In the genomic region with DNA sequence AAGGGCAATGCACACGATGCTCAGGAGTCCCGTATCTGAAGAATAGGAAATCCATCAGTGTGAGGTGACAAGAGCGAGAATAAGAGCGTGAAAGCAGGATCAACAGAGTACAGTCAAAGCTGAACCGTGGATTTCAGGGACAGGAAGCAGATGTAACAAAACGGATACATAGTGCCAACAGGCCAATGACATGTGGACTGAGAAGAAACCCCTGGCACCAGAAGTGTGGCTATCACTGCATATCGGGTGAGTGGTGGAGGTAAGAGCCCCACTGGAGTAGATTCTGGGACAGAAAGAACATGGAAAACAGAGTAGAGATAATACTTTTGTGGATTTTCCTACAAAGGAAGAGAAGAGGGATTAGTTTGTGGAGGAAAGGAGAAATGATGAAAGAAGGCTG, we compare ENCODE assay signal across 21 mouse cellular contexts.
DNase-seq lines count a peak whose midpoint lies in the region; ATAC-seq and TF ChIP-seq lines count a peak whose summit lies in the region.
"Had no signal": no experiment of that assay in that cellular context is flagged by ENCODE, and none has a peak within 500 bp of the region (broad histone marks: within the 10 kb centered on the region; RNA-seq: fewer than 3 reads in every experiment).

No protein-coding gene starts in this region.

- H3K27me3 ChIP-seq in CH12.LX (replicated peaks) (no peaks in the 10 kb centered on the region), MEL (ENCODE audit: control insufficient read depth in 1 of 2, insufficient read depth in 2 of 2, low read length in 2 of 2) (no peaks in the 10 kb centered on the region)
- H3K27me3 ChIP-seq: embryonic facial prominence, embryonic 13.5 days; embryonic facial prominence, embryonic 15.5 days; forebrain, embryonic 13.5 days; forebrain, embryonic 15.5 days had no signal

- TF ChIP-seq EP300 in CH12.LX (IDR thresholded peaks at IDR 0.05; ENCODE audit: low read length): no peak
- peak; percentile 23 to 65; a peak in 2 of 4 replicates for TF ChIP-seq EP300 in MEL (IDR thresholded peaks at IDR 0.05; ENCODE audit: low read depth in 1 of 2, low read length in 2 of 2)

- peaks cover 0 to 16% of the 10 kb centered on the region in 2 experiments; a peak in 1 of 4 replicates for H3K4me1 ChIP-seq in CH12.LX (ENCODE audit: control insufficient read depth in 1 of 2, insufficient read depth in 2 of 2)
- peaks cover 0 to 10% of the 10 kb centered on the region in 2 experiments; a peak in 3 of 4 replicates for H3K4me1 ChIP-seq in MEL (ENCODE audit: control insufficient read depth in 1 of 2, insufficient read depth in 2 of 2, low read length in 2 of 2)
- H3K4me1 ChIP-seq: embryonic facial prominence, embryonic 13.5 days; embryonic facial prominence, embryonic 15.5 days; forebrain, embryonic 13.5 days; forebrain, embryonic 15.5 days had no signal

- H3K9me3 ChIP-seq in CH12.LX (replicated peaks; ENCODE audit: low read length) (no peaks in the 10 kb centered on the region), MEL (replicated peaks; ENCODE audit: insufficient read depth, low read length) (no peaks in the 10 kb centered on the region)
- H3K9me3 ChIP-seq: embryonic facial prominence, embryonic 13.5 days; embryonic facial prominence, embryonic 15.5 days; forebrain, embryonic 13.5 days; forebrain, embryonic 15.5 days had no signal

- H3K27ac ChIP-seq in CH12.LX (ENCODE audit: insufficient read depth, low read depth) (no peak overlapping the region), MEL (ENCODE audit: control insufficient read depth, low read depth, low read length) (peak overlapping the region; percentile 88)
- H3K27ac ChIP-seq: embryonic facial prominence, embryonic 13.5 days; embryonic facial prominence, embryonic 15.5 days; forebrain, embryonic 13.5 days; forebrain, embryonic 15.5 days had no signal

- ATAC-seq in erythroid progenitor cell, adult 5-6 weeks (replicated peaks; ENCODE audit: low FRiP score, poor library complexity, severe bottlenecking): no peak
- ATAC-seq: forebrain, embryonic 13.5 days; forebrain, embryonic 15.5 days; forebrain, postnatal 0 days had no signal

- TF ChIP-seq RAD21 in CH12.LX (IDR thresholded peaks at IDR 0.05; ENCODE audit: low read depth, low read length) (no peak), MEL (IDR thresholded peaks at IDR 0.05; ENCODE audit: low read depth, low read length) (no peak)

- no peak for TF ChIP-seq CTCF in CH12.LX (conservative IDR thresholded peaks at IDR 0.05 in 1 of 2, IDR thresholded peaks at IDR 0.05 in 1 of 2; ENCODE audit: low read depth in 2 of 2, low read length in 2 of 2)
- no peak for TF ChIP-seq CTCF in MEL (IDR thresholded peaks at IDR 0.05 in 2 of 3, conservative IDR thresholded peaks at IDR 0.05 in 1 of 3; ENCODE audit: control insufficient read depth in 1 of 3, insufficient read depth in 1 of 3, low read depth in 2 of 3, low read length in 3 of 3, poor library complexity in 1 of 3, severe bottlenecking in 1 of 3)

- H3K36me3 ChIP-seq in CH12.LX (replicated peaks in 1 of 2; ENCODE audit: control insufficient read depth in 1 of 2, insufficient read depth in 1 of 2, low read length in 1 of 2) (no peaks in the 10 kb centered on the region), MEL (ENCODE audit: control insufficient read depth in 1 of 2, insufficient read depth in 2 of 2, low read length in 2 of 2) (peaks cover 0 to 17% of the 10 kb centered on the region in 2 experiments; a peak in 2 of 4 replicates)
- H3K36me3 ChIP-seq: embryonic facial prominence, embryonic 13.5 days; embryonic facial prominence, embryonic 15.5 days; forebrain, embryonic 15.5 days had no signal

- DNase-seq in CH12.LX (ENCODE audit: extremely low read depth) (peak; percentile 2), MEL (ENCODE audit: low read depth, low spot score) (peak; percentile 58)
- no peak for DNase-seq in spleen, postnatal 14 days (ENCODE audit: low spot score in 2 of 2)
- DNase-seq in natural killer cell, adult 2 months (ENCODE audit: low spot score in 2 of 2): no peak
- DNase-seq: adrenal gland, adult 2 months; adrenal gland, postnatal 10 days; adrenal gland, postnatal 25 days; cerebellum, adult 11 months; cerebellum, adult 18-20 months; cerebellum, adult 8-10 months; cerebellum, adult 9-11 months; cerebellum, postnatal 14 days; cerebellum, postnatal 36 days; embryo, embryonic 11 days; forebrain, postnatal 0 days had no signal

- H3K9ac ChIP-seq in CH12.LX (ENCODE audit: insufficient read depth, low read depth): no peak overlapping the region
- no peak overlapping the region for H3K9ac ChIP-seq in MEL (ENCODE audit: control insufficient read depth, low read depth, low read length, poor library complexity, severe bottlenecking)
- H3K9ac ChIP-seq: embryonic facial prominence, embryonic 13.5 days; embryonic facial prominence, embryonic 15.5 days; forebrain, embryonic 13.5 days; forebrain, embryonic 15.5 days; forebrain, postnatal 0 days had no signal

- H3K4me2 ChIP-seq in CH12.LX (ENCODE audit: insufficient read depth, low read depth, poor library complexity, severe bottlenecking): no peak overlapping the region
- H3K4me2 ChIP-seq: embryonic facial prominence, embryonic 13.5 days; embryonic facial prominence, embryonic 15.5 days; forebrain, embryonic 13.5 days; forebrain, embryonic 15.5 days had no signal

- no peak for TF ChIP-seq POLR2A in CH12.LX (IDR thresholded peaks at IDR 0.05; ENCODE audit: low read depth, low read length)
- no peak for TF ChIP-seq POLR2A in MEL (IDR thresholded peaks at IDR 0.05; ENCODE audit: control insufficient read depth in 1 of 2, insufficient read depth in 1 of 2, low read depth in 1 of 2, low read length in 2 of 2, poor library complexity in 1 of 2)

- dilution Hi-C loops in CH12.LX (cut with MboI; ENCODE audit: extremely low pct_ligation_motif_present, extremely low pct_unique_long_range_greater_than_20kb, low sequenced_read_pairs): no loop called here

- in situ Hi-C loops in CH12.LX (cut with MboI; ENCODE audit: low pct_ligation_motif_present, low pct_unique_long_range_greater_than_20kb, low sequenced_read_pairs): no loop called here

- H3K79me2 ChIP-seq in CH12.LX (replicated peaks; ENCODE audit: control insufficient read depth, extremely low read depth, insufficient read depth, poor library complexity, severe bottlenecking) (no peaks in the 10 kb centered on the region), MEL (ENCODE audit: control insufficient read depth, insufficient read depth, low read length, poor library complexity) (no peaks in the 10 kb centered on the region)

- H3K4me3 ChIP-seq in CH12.LX (replicated peaks in 1 of 3; ENCODE audit: low read depth in 2 of 3, low read length in 2 of 3, poor library complexity in 1 of 3) (no peak overlapping the region), MEL (ENCODE audit: control insufficient read depth in 1 of 2, insufficient read depth in 1 of 2, low read depth in 2 of 2, low read length in 2 of 2) (no peak overlapping the region)
- H3K4me3 ChIP-seq: embryonic facial prominence, embryonic 13.5 days; embryonic facial prominence, embryonic 15.5 days; erythroblast, embryonic 14.5 days; forebrain, embryonic 13.5 days; forebrain, embryonic 15.5 days had no signal

TF ChIP-seq in CH12.LX, 34 proteins besides CTCF, POLR2A, EP300 and RAD21:
- TF ChIP-seq ZKSCAN1 (IDR thresholded peaks at IDR 0.05; ENCODE audit: borderline replicate concordance, low read depth, low read length) (no peak), RCOR1 (conservative IDR thresholded peaks at IDR 0.05; ENCODE audit: low read depth, low read length) (no peak)

TF ChIP-seq in MEL, 35 proteins besides CTCF, POLR2A, EP300 and RAD21:
- 0 out of 2 replicates have a peak, but pooled peaks have one; percentile 25 for TF ChIP-seq ETS1 (IDR thresholded peaks at IDR 0.05; ENCODE audit: low read depth, low read length)
- TF ChIP-seq ZMIZ1 (IDR thresholded peaks at IDR 0.05; ENCODE audit: low read depth, low read length): no peak
- TF ChIP-seq MXI1 (IDR thresholded peaks at IDR 0.05; ENCODE audit: low read depth, low read length): no peak
- TF ChIP-seq MYB (IDR thresholded peaks at IDR 0.05; ENCODE audit: low read depth, low read length): no peak
- TF ChIP-seq BHLHE40 (IDR thresholded peaks at IDR 0.05; ENCODE audit: borderline replicate concordance, low read depth, low read length): no peak
- peak; percentile 52; the same call in 1 of the 2 replicates for TF ChIP-seq TCF12 (IDR thresholded peaks at IDR 0.05; ENCODE audit: low read depth, low read length)
- TF ChIP-seq TAL1 (IDR thresholded peaks at IDR 0.05; ENCODE audit: low read length): peak; percentile 55
- no peak for TF ChIP-seq USF2 (IDR thresholded peaks at IDR 0.05; ENCODE audit: borderline replicate concordance in 1 of 2, insufficient read depth in 1 of 2, low read depth in 1 of 2, low read length in 2 of 2)
- TF ChIP-seq POLR2AphosphoS2 (IDR thresholded peaks at IDR 0.05; ENCODE audit: low read length): no peak
- TF ChIP-seq GABPA (IDR thresholded peaks at IDR 0.05; ENCODE audit: low read depth, low read length): no peak
- TF ChIP-seq TBP (IDR thresholded peaks at IDR 0.05; ENCODE audit: low read depth, low read length): no peak
- TF ChIP-seq GATA1 (IDR thresholded peaks at IDR 0.05; ENCODE audit: low read depth, low read length): peak; percentile 72
- no peak for TF ChIP-seq SIN3A (IDR thresholded peaks at IDR 0.05; ENCODE audit: low read length)
- no peak for TF ChIP-seq MAFK (IDR thresholded peaks at IDR 0.05; ENCODE audit: borderline replicate concordance, low read depth, low read length)

Comparison
In these comparisons a context has a peak if more than half of its experiments do, and no peak if none do; other contexts are left out.
1. DNase-seq: peak in CH12.LX (single experiment) and MEL (single experiment); none in spleen, postnatal 14 days (0 of 2) and natural killer cell, adult 2 months (0 of 2).
2. Of the 35 proteins assayed by ChIP-seq in both MEL and CH12.LX: peak only in MEL: EP300, ETS1 and TCF12; only in CH12.LX: none; in both: none; in neither: 32.